Mouse (Mus musculus) stomach, postnatal 0 days (tissue): ENCODE data around the gene Plac1. TPM values are rescaled to one million over a fixed set of nuclear protein-coding genes. Genes with fewer than 3 reads are reported as not detected.
A peak's percentile ranks its signal among the peaks of the same experiment; 100 is the strongest.
"Not testable (repeated sequence)": the region's sequence is repeated elsewhere in the genome, so short reads cannot be mapped to it uniquely, and the experiment has no call there.

Experiments
- ATAC-seq: fragments of 200-750 bp; cut with Nextera tagmentation; 2 replicates; pipeline ENCODE4 v1.8.0; 2017; ENCODE audit not compliant: low FRiP score, low TSS enrichment
- DNase-seq: peaks from one replicate; pipeline ENCODE4 v3.0.0-alpha.2; 2016; ENCODE audit warnings: low spot score
- H3K27ac ChIP-seq: fragments of 300-500 bp; sonication (generic); replicated peaks from 2 replicates; pipeline ENCODE4 v1.5.1; 2014; ENCODE audit warnings: mild to moderate bottlenecking, control low read depth
- H3K27me3 ChIP-seq: fragments of 300-500 bp; sonication (generic); 2 replicates; pipeline ENCODE4 v1.6.1; 2014; ENCODE audit warnings: low read length; ENCODE audit not compliant: control insufficient read depth, insufficient read depth
- H3K36me3 ChIP-seq: fragments of 300-500 bp; sonication (generic); 2 replicates; pipeline ENCODE4 v1.6.1; 2014; ENCODE audit warnings: low read length, mixed read lengths; ENCODE audit not compliant: control insufficient read depth, insufficient read depth
- H3K4me1 ChIP-seq: fragments of 300-500 bp; sonication (generic); replicated peaks from 2 replicates; pipeline ENCODE4 v1.6.1; 2014; ENCODE audit warnings: antibody characterized with exemption; ENCODE audit not compliant: control insufficient read depth, insufficient read depth
- H3K4me2 ChIP-seq: fragments of 300-500 bp; sonication (generic); replicated peaks from 2 replicates; pipeline ENCODE4 v1.6.1; 2014; ENCODE audit warnings: low read depth, mild to moderate bottlenecking, control low read depth, moderate library complexity
- H3K4me3 ChIP-seq: fragments of 300-500 bp; sonication (generic); 2 replicates; pipeline ENCODE4 v1.5.1; 2014; ENCODE audit warnings: low read depth, low read length, control low read depth
- H3K9ac ChIP-seq: fragments of 300-500 bp; sonication (generic); 2 replicates; pipeline ENCODE4 v1.6.1; 2014; ENCODE audit warnings: mild to moderate bottlenecking, low read length, control low read depth, mixed read lengths
- H3K9me3 ChIP-seq: fragments of 300-500 bp; sonication (generic); 2 replicates; pipeline ENCODE4 v1.6.1; 2016; ENCODE audit warnings: low read length; ENCODE audit not compliant: control insufficient read depth
- CTCF ChIP-seq: IDR thresholded peaks from 2 replicates; pipeline ENCODE4 v1.5.1; 2016; ENCODE audit warnings: antibody characterized with exemption, low read depth, mild to moderate bottlenecking, moderate library complexity
- EP300 ChIP-seq: optimal IDR thresholded peaks from 2 replicates; pipeline ENCODE3; 2016; ENCODE audit warnings: antibody characterized with exemption
- WGBS: fragments of 180-500 bp; shearing (Covaris S2); extraction: QIAGEN DNeasy Blood & Tissue Kit; methylation state at CpG from one replicate; pipeline ENCODE4 v1.1.7; 2014; 5-methylcytosine and 5-hydroxymethylcytosine counted together
- polyA plus RNA-seq: library from polyadenylated mRNA; unstranded; fragments of >200 nt; fragmentation: Nextera tagmentation; extraction: Ambion mirVana; gene quantifications from 2 replicates; pipeline ENCODE4 v1.2.1, GENCODE M21; 2015

Plac1 gene
- 1.2 and 1.6 TPM in 2 replicates for polyA plus RNA-seq

DNA sequence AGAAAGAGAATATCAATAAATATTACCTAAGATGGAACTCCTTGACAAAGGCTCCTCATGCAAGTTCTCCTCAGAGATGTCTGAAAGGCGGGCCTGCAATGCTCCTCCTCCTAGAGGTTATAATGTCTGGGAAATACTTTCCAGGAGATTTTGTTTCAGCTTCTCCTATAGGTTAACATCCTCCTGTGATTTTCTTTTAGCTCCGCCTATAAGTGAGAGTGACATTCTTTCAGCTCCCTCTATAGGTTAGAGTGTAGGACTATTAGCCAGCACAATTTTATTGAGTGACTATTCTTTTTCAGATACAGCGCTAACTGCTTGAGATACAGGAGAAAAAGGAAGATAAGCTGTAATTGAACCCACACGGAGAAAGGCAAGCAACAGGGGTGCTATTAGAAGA, at the start of gene Plac1:
Gene Plac1 (minus strand): TSS at position 101 of the 400 bp plus-strand sequence.
- H3K9ac ChIP-seq = no peak within 1 kb of the TSS
- H3K9me3 ChIP-seq = no peaks in the 10 kb centered on the region
- no peak for TF ChIP-seq CTCF
- no peak for TF ChIP-seq EP300
- H3K4me2 ChIP-seq = no peak within 1 kb of the TSS
- ATAC-seq (no peak), DNase-seq (no peak)
- no peaks in the 10 kb centered on the region for H3K4me1 ChIP-seq
- H3K36me3 ChIP-seq = no peaks in the 10 kb centered on the region
- no peaks in the 10 kb centered on the region for H3K27me3 ChIP-seq
- no peak within 1 kb of the TSS for H3K27ac ChIP-seq
- 81% methylated on average over 4 of the region's 4 CpGs for WGBS
- H3K4me3 ChIP-seq = no peak within 1 kb of the TSS

DNA sequence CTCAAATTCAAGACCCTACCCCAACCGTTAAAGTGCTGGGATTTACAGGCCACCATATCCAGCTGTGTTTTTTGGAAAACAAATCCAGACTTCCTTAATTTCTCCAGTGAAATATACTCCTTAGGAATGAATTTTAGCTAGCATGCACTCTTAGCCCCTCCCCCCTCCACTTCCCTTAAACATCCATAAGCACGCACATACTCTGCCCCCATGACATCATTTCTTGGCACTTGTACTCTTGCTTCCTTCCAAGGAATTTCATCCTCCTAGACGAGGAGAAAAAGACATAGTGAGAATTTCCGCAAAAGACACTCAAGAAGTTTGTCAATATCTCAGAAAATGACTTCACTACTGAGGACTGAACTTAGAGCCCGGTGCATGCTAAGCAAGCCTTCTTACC, 48.0 kb upstream of the Plac1 start:
- Histone ChIP-seq H3K9ac (no peak overlapping the region), H3K4me3 (no peak overlapping the region), H3K27me3 (no peaks in the 10 kb centered on the region), H3K36me3 (no peaks in the 10 kb centered on the region), H3K9me3 (no peaks in the 10 kb centered on the region), H3K4me2 (no peak overlapping the region), H3K4me1 (no peaks in the 10 kb centered on the region), H3K27ac (no peak overlapping the region)
- DNase-seq (no peak), ATAC-seq (no peak)
- no peak for TF ChIP-seq EP300
- no peak for TF ChIP-seq CTCF
- WGBS = 51% methylated on average over 5 of the region's 5 CpGs

DNA sequence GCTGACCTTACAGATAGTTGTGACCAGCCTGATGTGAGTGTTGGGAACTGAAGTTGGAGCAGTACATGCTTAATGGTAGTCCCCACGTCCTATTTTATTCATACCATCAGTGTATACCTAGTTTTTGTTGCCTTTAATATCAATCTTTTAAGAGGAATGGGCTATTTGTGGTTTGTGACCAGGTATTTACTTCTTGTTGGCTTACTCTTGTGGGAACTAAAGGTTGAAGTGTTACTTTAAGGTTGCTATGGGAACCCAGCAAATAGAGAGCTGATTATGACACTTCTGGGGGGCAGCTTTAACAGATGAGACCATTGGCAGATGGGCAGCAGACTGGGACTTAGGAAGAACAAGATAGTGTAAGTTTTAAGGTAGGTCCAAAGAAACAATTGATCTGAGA, 33.2 kb upstream of the Plac1 start, which contains the start of gene Fam122c:
Gene Fam122c (plus strand): TSS at position 301 of the 400 bp plus-strand sequence.
- no peak within 1 kb of the TSS for H3K4me3 ChIP-seq
- no peak within 1 kb of the TSS for H3K4me2 ChIP-seq
- no peaks in the 10 kb centered on the region for H3K27me3 ChIP-seq
- WGBS = 52% methylated on average over 1 of the region's 1 CpGs
- no peak for ATAC-seq
- no peak within 1 kb of the TSS for H3K27ac ChIP-seq
- TF ChIP-seq EP300 (no peak), CTCF (no peak)
- H3K9ac ChIP-seq = no peak within 1 kb of the TSS
- H3K36me3 ChIP-seq = no peaks in the 10 kb centered on the region
- H3K9me3 ChIP-seq = no peaks in the 10 kb centered on the region
- H3K4me1 ChIP-seq = no peaks in the 10 kb centered on the region
- DNase-seq = no peak

DNA sequence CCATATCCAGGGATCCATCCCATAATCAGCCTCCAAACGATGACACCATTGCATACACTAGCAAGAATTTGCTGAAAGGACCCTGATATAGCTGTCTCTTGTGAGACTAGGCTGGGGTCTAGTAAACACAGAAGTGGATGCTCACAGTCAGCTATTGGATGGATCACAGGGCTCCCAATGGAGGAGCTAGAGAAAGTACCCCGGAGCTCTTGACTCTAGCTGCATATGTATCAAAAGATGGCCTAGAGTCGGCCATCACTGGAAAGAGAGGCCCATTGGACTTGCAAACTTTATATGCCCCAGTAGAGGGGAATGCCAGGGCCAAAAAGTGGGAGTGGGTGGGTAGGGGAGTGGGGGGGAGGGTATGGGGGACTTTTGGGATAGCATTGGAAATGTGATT, 31.7 kb upstream of the Plac1 start:
- not testable (repeated sequence) for H3K27me3 ChIP-seq, DNase-seq, H3K4me3 ChIP-seq, H3K9me3 ChIP-seq, H3K4me2 ChIP-seq, H3K4me1 ChIP-seq, H3K36me3 ChIP-seq, ATAC-seq, H3K27ac ChIP-seq, H3K9ac ChIP-seq
- WGBS = 86% methylated on average over 2 of the region's 3 CpGs

DNA sequence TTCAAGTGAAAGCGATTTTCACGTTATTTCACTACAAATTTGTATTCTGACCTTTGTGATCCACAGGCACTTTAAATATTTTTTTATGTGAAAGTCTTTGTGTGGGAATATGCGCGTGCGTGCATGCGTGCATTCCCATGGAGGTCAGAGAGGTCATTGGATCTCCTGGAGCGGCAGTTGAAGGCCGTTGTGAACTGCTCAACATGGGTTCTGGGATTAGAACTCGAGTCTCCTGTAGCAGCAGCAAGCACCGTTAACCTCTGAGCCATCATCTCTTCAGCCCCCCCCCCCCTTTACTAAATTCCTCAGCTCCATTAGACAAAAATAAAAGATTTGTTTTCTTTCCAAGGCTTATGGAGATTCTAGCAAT, 30.1 kb upstream of the Plac1 start:
- H3K27ac ChIP-seq = no peak overlapping the region
- no peaks in the 10 kb centered on the region for H3K27me3 ChIP-seq
- no peaks in the 10 kb centered on the region for H3K4me1 ChIP-seq
- no peaks in the 10 kb centered on the region for H3K36me3 ChIP-seq
- H3K4me3 ChIP-seq = peak overlapping the region; percentile 55
- H3K9me3 ChIP-seq = no peaks in the 10 kb centered on the region
- ATAC-seq (no peak), DNase-seq (no peak)
- 18% methylated on average over 10 of the region's 10 CpGs for WGBS
- H3K4me2 ChIP-seq = peak overlapping the region; percentile 42
- TF ChIP-seq CTCF (no peak), EP300 (no peak)
- no peak overlapping the region for H3K9ac ChIP-seq

DNA sequence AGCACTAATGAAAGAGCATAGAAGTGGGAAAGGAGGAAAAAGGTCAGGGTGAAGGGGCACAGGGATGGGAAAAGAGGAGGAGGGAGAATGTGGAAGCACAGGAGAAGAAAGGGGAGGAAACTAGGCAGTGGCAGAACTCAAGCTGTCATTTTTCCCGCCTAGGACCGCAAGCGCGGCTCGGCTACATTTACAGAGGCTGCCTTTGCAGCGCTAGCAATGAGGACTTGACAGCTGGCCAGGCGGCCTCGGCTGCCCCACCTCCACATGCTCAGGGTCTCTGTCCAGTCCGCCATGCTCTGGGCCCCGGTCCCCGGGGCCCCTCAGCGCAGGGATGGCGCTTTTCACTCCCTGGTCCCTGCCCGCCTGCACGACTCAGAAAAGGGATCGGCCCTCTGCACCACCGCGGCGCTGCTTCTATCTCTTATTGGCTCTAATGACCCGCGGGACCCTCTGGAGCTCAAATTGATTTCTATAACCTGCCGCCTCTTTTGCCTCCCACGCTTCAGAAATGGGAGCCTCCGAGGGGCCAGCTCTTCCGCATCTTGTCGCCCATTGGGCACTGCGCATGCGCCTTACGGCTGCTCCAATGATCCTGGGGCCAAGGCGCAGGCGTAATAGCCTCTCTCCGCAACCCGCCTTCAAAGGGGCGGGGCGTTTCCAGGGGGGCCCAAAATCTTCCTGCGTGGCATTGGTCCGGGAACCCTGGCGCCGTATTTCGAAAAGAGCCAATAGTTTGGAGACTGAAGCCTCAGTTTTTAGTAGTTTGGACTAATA, 29.6 kb upstream of the Plac1 start, which contains the start of gene Fam122b:
Gene Fam122b (minus strand): TSS at position 517 of the 774 bp plus-strand sequence.
- Histone ChIP-seq H3K4me3 (peak within 1 kb of the TSS; percentile 55), H3K27ac (peak within 1 kb of the TSS; percentile 49), H3K4me1 (no peaks in the 10 kb centered on the region), H3K36me3 (no peaks in the 10 kb centered on the region), H3K27me3 (no peaks in the 10 kb centered on the region), H3K9ac (peak within 1 kb of the TSS; percentile 64), H3K4me2 (peak within 1 kb of the TSS; percentile 68), H3K9me3 (no peaks in the 10 kb centered on the region)
- ATAC-seq (peak; percentile 91), DNase-seq (peak; percentile 90)
- TF ChIP-seq EP300 (no peak), CTCF (no peak)
- WGBS = 16% methylated on average over 37 of the region's 40 CpGs
